Mouse (Mus musculus): ENCODE results near the gene Spock1. TPM values are rescaled to one million over a fixed set of nuclear protein-coding genes. Genes with fewer than 3 reads are reported as not detected.

The Spock1 gene
- 1.2 TPM in 2 replicates for polyA plus RNA-seq (2014; fragmentation: Nextera tagmentation; extraction: Ambion mirVana)

GRCm38 (mm10) chr13:57908266-57908582 is at the start of gene Spock1:
Spock1 (minus strand) TSS chr13:57908332.
- peak; percentile 95 for DNase-seq (ENCODE audit: low spot score)
- H3K4me1 ChIP-seq (ENCODE audit: control insufficient read depth, insufficient read depth, low read length) = 0 out of 2 replicates have a peak, but pooled peaks cover 4% of the 10 kb centered on the region
- H3K9ac ChIP-seq (ENCODE audit: low read length) = 0 out of 2 replicates have a peak within 1 kb of the TSS, but pooled peaks have one; percentile 19
- H3K27me3 ChIP-seq (ENCODE audit: control insufficient read depth, insufficient read depth, low read length) = peaks cover 20% of the 10 kb centered on the region
- H3K4me2 ChIP-seq (ENCODE audit: low read depth, severe bottlenecking) = peak within 1 kb of the TSS; percentile 79
- H3K9me3 ChIP-seq (ENCODE audit: control insufficient read depth, low read length) = no peaks in the 10 kb centered on the region
- H3K27ac ChIP-seq (replicated peaks; ENCODE audit: low read depth, low read length) = no peak within 1 kb of the TSS
- no peaks in the 10 kb centered on the region for H3K36me3 ChIP-seq (ENCODE audit: control insufficient read depth, insufficient read depth, low read length)
- H3K4me3 ChIP-seq (ENCODE audit: low read depth, low read length) = peak within 1 kb of the TSS; percentile 31
- ATAC-seq (ENCODE audit: insufficient number of reproducible peaks, low FRiP score, low TSS enrichment, low read depth) = peak; percentile 47; the same call in 1 of the 2 replicates
- under 1% methylated on average over 32 of the region's 32 CpGs for WGBS

- Histone ChIP-seq H3K4me2 (ENCODE audit: low read depth, severe bottlenecking) (no peak overlapping the region), H3K9me3 (ENCODE audit: control insufficient read depth, low read length) (no peaks in the 10 kb centered on the region), H3K4me3 (ENCODE audit: low read depth, low read length) (no peak overlapping the region), H3K4me1 (ENCODE audit: control insufficient read depth, insufficient read depth, low read length) (peaks cover 8% of the 10 kb centered on the region), H3K27ac (replicated peaks; ENCODE audit: low read depth, low read length) (no peak overlapping the region), H3K36me3 (ENCODE audit: control insufficient read depth, insufficient read depth, low read length) (no peaks in the 10 kb centered on the region), H3K9ac (ENCODE audit: low read length) (no peak overlapping the region), H3K27me3 (ENCODE audit: control insufficient read depth, insufficient read depth, low read length) (no peaks in the 10 kb centered on the region)
- DNase-seq (ENCODE audit: low spot score) = no peak
- WGBS = 77% methylated on average over 12 of the region's 12 CpGs
- ATAC-seq (ENCODE audit: insufficient number of reproducible peaks, low FRiP score, low TSS enrichment, low read depth) = no peak
Observed at GRCm38 (mm10) chr13:57950091-57950490, 42.0 kb upstream of the Spock1 start.

- WGBS = 89% methylated on average over 4 of the region's 4 CpGs
- Histone ChIP-seq H3K36me3 (ENCODE audit: control insufficient read depth, insufficient read depth, low read length) (no peaks in the 10 kb centered on the region), H3K4me1 (ENCODE audit: control insufficient read depth, insufficient read depth, low read length) (peaks cover 10% of the 10 kb centered on the region), H3K9ac (ENCODE audit: low read length) (no peak overlapping the region), H3K27me3 (ENCODE audit: control insufficient read depth, insufficient read depth, low read length) (no peaks in the 10 kb centered on the region), H3K27ac (replicated peaks; ENCODE audit: low read depth, low read length) (no peak overlapping the region), H3K4me2 (ENCODE audit: low read depth, severe bottlenecking) (no peak overlapping the region), H3K4me3 (ENCODE audit: low read depth, low read length) (no peak overlapping the region), H3K9me3 (ENCODE audit: control insufficient read depth, low read length) (no peaks in the 10 kb centered on the region)
- DNase-seq (ENCODE audit: low spot score) (no peak), ATAC-seq (ENCODE audit: insufficient number of reproducible peaks, low FRiP score, low TSS enrichment, low read depth) (no peak)
Observed at GRCm38 (mm10) chr13:57949513-57949912, 41.4 kb upstream of the Spock1 start.

GRCm38 (mm10) chr13:57945197-57945596 is 37.1 kb upstream of the Spock1 start:
- Histone ChIP-seq H3K27me3 (ENCODE audit: control insufficient read depth, insufficient read depth, low read length) (no peaks in the 10 kb centered on the region), H3K27ac (replicated peaks; ENCODE audit: low read depth, low read length) (no peak overlapping the region), H3K9me3 (ENCODE audit: control insufficient read depth, low read length) (no peaks in the 10 kb centered on the region), H3K4me2 (ENCODE audit: low read depth, severe bottlenecking) (no peak overlapping the region), H3K4me3 (ENCODE audit: low read depth, low read length) (no peak overlapping the region), H3K4me1 (ENCODE audit: control insufficient read depth, insufficient read depth, low read length) (peaks cover 10% of the 10 kb centered on the region), H3K9ac (ENCODE audit: low read length) (no peak overlapping the region), H3K36me3 (ENCODE audit: control insufficient read depth, insufficient read depth, low read length) (no peaks in the 10 kb centered on the region)
- ATAC-seq (ENCODE audit: insufficient number of reproducible peaks, low FRiP score, low TSS enrichment, low read depth) (no peak), DNase-seq (ENCODE audit: low spot score) (peak; percentile 60)
- WGBS = 21% methylated on average over 11 of the region's 11 CpGs

- Histone ChIP-seq H3K27me3 (ENCODE audit: control insufficient read depth, insufficient read depth, low read length) (no peaks in the 10 kb centered on the region), H3K4me2 (ENCODE audit: low read depth, severe bottlenecking) (no peak overlapping the region), H3K4me3 (ENCODE audit: low read depth, low read length) (no peak overlapping the region), H3K9ac (ENCODE audit: low read length) (no peak overlapping the region), H3K4me1 (ENCODE audit: control insufficient read depth, insufficient read depth, low read length) (peaks cover 10% of the 10 kb centered on the region), H3K36me3 (ENCODE audit: control insufficient read depth, insufficient read depth, low read length) (no peaks in the 10 kb centered on the region), H3K9me3 (ENCODE audit: control insufficient read depth, low read length) (no peaks in the 10 kb centered on the region), H3K27ac (replicated peaks; ENCODE audit: low read depth, low read length) (no peak overlapping the region)
- DNase-seq (ENCODE audit: low spot score) = no peak
- no peak for ATAC-seq (ENCODE audit: insufficient number of reproducible peaks, low FRiP score, low TSS enrichment, low read depth)
- WGBS = 85% methylated on average over 5 of the region's 5 CpGs
Observed at GRCm38 (mm10) chr13:57944434-57944833, 36.3 kb upstream of the Spock1 start.

GRCm38 (mm10) chr13:57943900-57944299 is 35.8 kb upstream of the Spock1 start:
- Histone ChIP-seq H3K4me2 (ENCODE audit: low read depth, severe bottlenecking) (no peak overlapping the region), H3K4me3 (ENCODE audit: low read depth, low read length) (no peak overlapping the region), H3K27ac (replicated peaks; ENCODE audit: low read depth, low read length) (no peak overlapping the region), H3K9me3 (ENCODE audit: control insufficient read depth, low read length) (no peaks in the 10 kb centered on the region), H3K4me1 (ENCODE audit: control insufficient read depth, insufficient read depth, low read length) (peaks cover 10% of the 10 kb centered on the region), H3K27me3 (ENCODE audit: control insufficient read depth, insufficient read depth, low read length) (no peaks in the 10 kb centered on the region), H3K9ac (ENCODE audit: low read length) (no peak overlapping the region), H3K36me3 (ENCODE audit: control insufficient read depth, insufficient read depth, low read length) (no peaks in the 10 kb centered on the region)
- ATAC-seq (ENCODE audit: insufficient number of reproducible peaks, low FRiP score, low TSS enrichment, low read depth) (no peak), DNase-seq (ENCODE audit: low spot score) (no peak)

GRCm38 (mm10) chr13:57937463-57938229 is 29.5 kb upstream of the Spock1 start:
- H3K4me1 ChIP-seq (ENCODE audit: control insufficient read depth, insufficient read depth, low read length) = no peaks in the 10 kb centered on the region
- H3K27me3 ChIP-seq (ENCODE audit: control insufficient read depth, insufficient read depth, low read length) = no peaks in the 10 kb centered on the region
- no peak for DNase-seq (ENCODE audit: low spot score)
- ATAC-seq (ENCODE audit: insufficient number of reproducible peaks, low FRiP score, low TSS enrichment, low read depth) = no peak
- no peak overlapping the region for H3K4me3 ChIP-seq (ENCODE audit: low read depth, low read length)
- H3K36me3 ChIP-seq (ENCODE audit: control insufficient read depth, insufficient read depth, low read length) = no peaks in the 10 kb centered on the region
- 81% methylated on average over 4 of the region's 4 CpGs for WGBS
- no peak overlapping the region for H3K4me2 ChIP-seq (ENCODE audit: low read depth, severe bottlenecking)
- H3K9me3 ChIP-seq (ENCODE audit: control insufficient read depth, low read length) = no peaks in the 10 kb centered on the region
- H3K9ac ChIP-seq (ENCODE audit: low read length) = no peak overlapping the region
- H3K27ac ChIP-seq (replicated peaks; ENCODE audit: low read depth, low read length) = no peak overlapping the region

- no peak for ATAC-seq (ENCODE audit: insufficient number of reproducible peaks, low FRiP score, low TSS enrichment, low read depth)
- 83% methylated on average over 9 of the region's 9 CpGs for WGBS
Observed at GRCm38 (mm10) chr13:57931998-57932397, 23.9 kb upstream of the Spock1 start.

More at GRCm38 (mm10) chr13:57931998-57932397, 23.9 kb upstream of the Spock1 start:
- no peaks in the 10 kb centered on the region for H3K36me3 ChIP-seq (ENCODE audit: control insufficient read depth, insufficient read depth, low read length)
- H3K27me3 ChIP-seq (ENCODE audit: control insufficient read depth, insufficient read depth, low read length) = no peaks in the 10 kb centered on the region
- H3K27ac ChIP-seq (replicated peaks; ENCODE audit: low read depth, low read length) = no peak overlapping the region
- peaks cover 6% of the 10 kb centered on the region; the same call in 1 of the 2 replicates for H3K4me1 ChIP-seq (ENCODE audit: control insufficient read depth, insufficient read depth, low read length)
- H3K9ac ChIP-seq (ENCODE audit: low read length) = no peak overlapping the region
- no peak overlapping the region for H3K4me2 ChIP-seq (ENCODE audit: low read depth, severe bottlenecking)
- no peak for DNase-seq (ENCODE audit: low spot score)
- no peaks in the 10 kb centered on the region for H3K9me3 ChIP-seq (ENCODE audit: control insufficient read depth, low read length)
- H3K4me3 ChIP-seq (ENCODE audit: low read depth, low read length) = no peak overlapping the region

Measured in limb, embryonic 11.5 days (tissue).